Mouse (Mus musculus) lung, embryonic 16.5 days (tissue): ENCODE data around the gene Gm8909. TPM values are rescaled to one million over a fixed set of nuclear protein-coding genes. Genes with fewer than 3 reads are reported as not detected.
"Not testable (repeated sequence)": the region's sequence is repeated elsewhere in the genome, so short reads cannot be mapped to it uniquely, and the experiment has no call there.

Experiments
- ATAC-seq: fragments of 200-750 bp; cut with Nextera tagmentation; 2 replicates; pipeline ENCODE4 v1.8.0; 2017; ENCODE audit warnings: low read depth, mild to moderate bottlenecking, moderate library complexity
- H3K27ac ChIP-seq: fragments of 300-500 bp; sonication (generic); 2 replicates; pipeline ENCODE4 v1.5.1; 2014; ENCODE audit warnings: mild to moderate bottlenecking, control low read depth, low read length
- H3K27me3 ChIP-seq: fragments of 300-500 bp; sonication (generic); 2 replicates; pipeline ENCODE4 v1.6.1; 2014; ENCODE audit warnings: low read depth, low read length, mixed read lengths; ENCODE audit not compliant: control insufficient read depth, insufficient read depth
- H3K36me3 ChIP-seq: fragments of 300-500 bp; sonication (generic); 2 replicates; pipeline ENCODE4 v1.6.1; 2014; ENCODE audit warnings: low read length; ENCODE audit not compliant: control insufficient read depth, insufficient read depth
- H3K4me1 ChIP-seq: fragments of 300-500 bp; sonication (generic); replicated peaks from 2 replicates; pipeline ENCODE4 v1.6.1; 2014; ENCODE audit warnings: low read length, mixed read lengths; ENCODE audit not compliant: control insufficient read depth, insufficient read depth
- H3K4me2 ChIP-seq: fragments of 300-500 bp; sonication (generic); 2 replicates; pipeline ENCODE4 v1.6.1; 2014; ENCODE audit warnings: low read depth, low read length, control low read depth
- H3K4me3 ChIP-seq: fragments of 300-500 bp; sonication (generic); 2 replicates; pipeline ENCODE4 v1.5.1; 2014; ENCODE audit warnings: mild to moderate bottlenecking, low read length, control low read depth
- H3K9ac ChIP-seq: fragments of 300-500 bp; sonication (generic); 2 replicates; pipeline ENCODE4 v1.6.1; 2014; ENCODE audit warnings: low read length, control low read depth
- H3K9me3 ChIP-seq: fragments of 300-500 bp; sonication (generic); 2 replicates; pipeline ENCODE4 v1.6.1; 2016; ENCODE audit warnings: low read length; ENCODE audit not compliant: control insufficient read depth
- WGBS: fragments of 180-500 bp; shearing (Covaris S2); extraction: QIAGEN DNeasy Blood & Tissue Kit; methylation state at CpG from one replicate; pipeline ENCODE4 v1.1.7; 2014; 5-methylcytosine and 5-hydroxymethylcytosine counted together
- polyA plus RNA-seq: library from polyadenylated mRNA; unstranded; fragments of >200 nt; fragmentation: Nextera tagmentation; extraction: Ambion mirVana; gene quantifications from 2 replicates; pipeline ENCODE4 v1.2.1, GENCODE M21; 2015

Gm8909 gene
- polyA plus RNA-seq, 1 experiment from 2014 or later = 27.5 TPM

GRCm38 (mm10) chr17:36128968-36129817, 39.1 kb downstream of the Gm8909 start, which contains the start of gene Gm7030:
Gm7030 (minus strand) TSS chr17:36129425.
- peak within 1 kb of the TSS; percentile 43 for H3K4me2 ChIP-seq
- WGBS = 12% methylated on average over 24 of the region's 28 CpGs

DNA sequence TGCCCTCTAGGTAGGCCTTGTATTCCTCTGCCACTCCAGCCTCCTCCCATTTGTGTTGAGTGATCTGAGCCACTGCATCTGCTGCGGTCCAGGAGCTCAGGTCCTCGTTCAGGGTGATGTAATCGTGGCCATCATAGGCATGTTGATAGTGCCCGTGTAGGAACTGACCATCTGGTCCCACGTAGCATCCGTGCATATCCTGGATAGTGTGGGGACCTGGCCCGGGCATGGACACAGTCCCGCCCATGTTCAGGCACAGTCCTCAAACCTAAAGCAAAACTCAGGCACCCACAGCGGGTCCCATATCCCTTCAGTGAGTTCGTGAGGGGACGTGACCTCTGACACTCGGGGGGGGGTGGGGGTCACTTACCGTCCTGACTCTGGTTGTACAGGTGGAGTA, 39.8 kb downstream of the Gm8909 start:
- not testable (repeated sequence) for H3K27ac ChIP-seq, H3K27me3 ChIP-seq, H3K4me3 ChIP-seq, H3K36me3 ChIP-seq, H3K4me1 ChIP-seq, ATAC-seq, H3K9ac ChIP-seq, H3K9me3 ChIP-seq, H3K4me2 ChIP-seq
- WGBS = 53% methylated on average over 11 of the region's 13 CpGs

More at GRCm38 (mm10) chr17:36128968-36129817, 39.1 kb downstream of the Gm8909 start, which contains the start of gene Gm7030:
- Histone ChIP-seq H3K9ac (peak within 1 kb of the TSS; percentile 24), H3K4me3 (peak within 1 kb of the TSS; percentile 21; the same call in 1 of the 2 replicates)
- H3K4me1 ChIP-seq, H3K36me3 ChIP-seq, H3K27ac ChIP-seq, H3K9me3 ChIP-seq, H3K27me3 ChIP-seq: not testable (repeated sequence)
- ATAC-seq = peak; percentile 45; the same call in 1 of the 2 replicates

GRCm38 (mm10) chr17:36124111-36124510, 44.2 kb downstream of the Gm8909 start:
- not testable (repeated sequence) for H3K27me3 ChIP-seq, H3K9me3 ChIP-seq, H3K9ac ChIP-seq, H3K27ac ChIP-seq, H3K4me3 ChIP-seq, H3K4me1 ChIP-seq, ATAC-seq, H3K36me3 ChIP-seq, H3K4me2 ChIP-seq
- WGBS = 40% methylated on average over 3 of the region's 3 CpGs

GRCm38 (mm10) chr17:36121352-36122020, 46.9 kb downstream of the Gm8909 start, which contains the start of gene Gm19684:
Gm19684 (plus strand) TSS chr17:36121678.
- H3K4me1 ChIP-seq, H3K27me3 ChIP-seq, H3K27ac ChIP-seq, H3K36me3 ChIP-seq, H3K9me3 ChIP-seq: not testable (repeated sequence)
- ATAC-seq = peak; percentile 90
- H3K9ac ChIP-seq = 0 out of 2 replicates have a peak within 1 kb of the TSS, but pooled peaks have one; percentile 28
- WGBS = 5% methylated on average over 8 of the region's 8 CpGs
- H3K4me3 ChIP-seq = peak within 1 kb of the TSS; percentile 36
- H3K4me2 ChIP-seq = peak within 1 kb of the TSS; percentile 50

- Histone ChIP-seq H3K4me3 (peak overlapping the region; percentile 36; the same call in 1 of the 2 replicates), H3K9ac (0 out of 2 replicates have a peak overlapping the region, but pooled peaks have one; percentile 28), H3K4me2 (peak overlapping the region; percentile 50)
- H3K27me3 ChIP-seq, H3K36me3 ChIP-seq, H3K4me1 ChIP-seq, H3K27ac ChIP-seq, H3K9me3 ChIP-seq: not testable (repeated sequence)
- ATAC-seq = peak; percentile 53; the same call in 1 of the 2 replicates
- WGBS = 19% methylated on average over 18 of the region's 18 CpGs
Measured at GRCm38 (mm10) chr17:36120839-36121238, 47.5 kb downstream of the Gm8909 start.

GRCm38 (mm10) chr17:36116545-36116944, 51.8 kb downstream of the Gm8909 start:
- not testable (repeated sequence) for H3K4me3 ChIP-seq, H3K9ac ChIP-seq, H3K27me3 ChIP-seq, H3K4me2 ChIP-seq, H3K4me1 ChIP-seq, H3K9me3 ChIP-seq, ATAC-seq, H3K36me3 ChIP-seq, H3K27ac ChIP-seq
- WGBS = 23% methylated on average over 3 of the region's 3 CpGs

Other genes with a start within 250 kb of the Gm8909 start
- gene Abcf1, start 198.8 kb downstream of the Gm8909 start, polyA plus RNA-seq = 70.6 and 82.5 TPM in 2 replicates
- 43.1 and 44.7 TPM in 2 replicates for gene Gnl1, start 188.7 kb downstream of the Gm8909 start, polyA plus RNA-seq
- gene Prr3, start 188.3 kb downstream of the Gm8909 start, polyA plus RNA-seq = 27.5 and 29.7 TPM in 2 replicates
- gene H2-T24, start 148.0 kb downstream of the Gm8909 start, polyA plus RNA-seq = 2.0 and 2.2 TPM in 2 replicates
- 7.2 and 11.7 TPM in 2 replicates for gene H2-T23, start 135.7 kb downstream of the Gm8909 start, polyA plus RNA-seq
- gene H2-T22, start 125.8 kb downstream of the Gm8909 start, polyA plus RNA-seq = 18.8 and 19.4 TPM in 2 replicates
- gene Gm6034, start 125.6 kb downstream of the Gm8909 start, polyA plus RNA-seq = not detected in 2 replicates
- not detected in 2 replicates for gene Gm11127, start 110.2 kb downstream of the Gm8909 start, polyA plus RNA-seq
- not detected in 2 replicates for gene Gm19684, start 46.9 kb downstream of the Gm8909 start, polyA plus RNA-seq
- not detected in 2 replicates for gene Gm7030, start 39.1 kb downstream of the Gm8909 start, polyA plus RNA-seq
- gene H2-T3, start 21.8 kb upstream of the Gm8909 start, polyA plus RNA-seq = 0.80 and 1.1 TPM in 2 replicates
- 193 and 196 TPM in 2 replicates for gene Rpp21, start 89.5 kb upstream of the Gm8909 start, polyA plus RNA-seq
- 16.8 and 17.4 TPM in 2 replicates for gene Trim39, start 103.7 kb upstream of the Gm8909 start, polyA plus RNA-seq
- not detected in 2 replicates for gene H2-M10.2, start 118.0 kb upstream of the Gm8909 start, polyA plus RNA-seq
- gene H2-M10.1, start 157.6 kb upstream of the Gm8909 start, polyA plus RNA-seq = not detected in 2 replicates
- not detected in 2 replicates for gene H2-M10.3, start 199.9 kb upstream of the Gm8909 start, polyA plus RNA-seq